Mouse (Mus musculus) intestine, embryonic 16.5 days (tissue): ENCODE measurements around the gene Scn2a. TPM values are rescaled to one million over a fixed set of nuclear protein-coding genes. Genes with fewer than 3 reads are reported as not detected.
"Not testable (repeated sequence)": the region's sequence is repeated elsewhere in the genome, so short reads cannot be mapped to it uniquely, and the experiment has no call there.

Source experiments
- ATAC-seq: fragments of 200-750 bp; cut with Nextera tagmentation; 2 replicates; pipeline ENCODE4 v1.8.0; 2017; ENCODE audit warnings: moderate TSS enrichment, moderate library complexity
- H3K27ac ChIP-seq: fragments of 300-500 bp; sonication (generic); 2 replicates; pipeline ENCODE4 v1.5.1; 2014; ENCODE audit warnings: mild to moderate bottlenecking, low read length
- H3K27me3 ChIP-seq: fragments of 300-500 bp; sonication (generic); replicated peaks from 2 replicates; pipeline ENCODE4 v1.6.1; 2014; ENCODE audit warnings: low read length, control low read depth, mixed read lengths; ENCODE audit not compliant: control insufficient read depth, insufficient read depth
- H3K36me3 ChIP-seq: fragments of 300-500 bp; sonication (generic); 2 replicates; pipeline ENCODE4 v1.6.1; 2014; ENCODE audit warnings: low read length, control low read depth; ENCODE audit not compliant: control insufficient read depth, insufficient read depth
- H3K4me1 ChIP-seq: fragments of 300-500 bp; sonication (generic); 2 replicates; pipeline ENCODE4 v1.6.1; 2014; ENCODE audit warnings: low read length, control low read depth, mixed read lengths; ENCODE audit not compliant: control insufficient read depth, insufficient read depth
- H3K4me2 ChIP-seq: fragments of 300-500 bp; sonication (generic); 2 replicates; pipeline ENCODE4 v1.6.1; 2014; ENCODE audit warnings: low read depth, low read length, control low read depth
- H3K4me3 ChIP-seq: fragments of 300-500 bp; sonication (generic); 2 replicates; pipeline ENCODE4 v1.5.1; 2014; ENCODE audit warnings: mild to moderate bottlenecking, low read length
- H3K9ac ChIP-seq: fragments of 300-500 bp; sonication (generic); 2 replicates; pipeline ENCODE4 v1.6.1; 2014; ENCODE audit warnings: low read depth, low read length
- H3K9me3 ChIP-seq: fragments of 300-500 bp; sonication (generic); 2 replicates; pipeline ENCODE4 v1.6.1; 2016; ENCODE audit warnings: low read length, control low read depth; ENCODE audit not compliant: control insufficient read depth
- WGBS: fragments of 180-500 bp; shearing (Covaris S2); extraction: QIAGEN DNeasy Blood & Tissue Kit; methylation state at CpG from one replicate; pipeline ENCODE4 v1.1.7; 2014; 5-methylcytosine and 5-hydroxymethylcytosine counted together
- polyA plus RNA-seq: library from polyadenylated mRNA; unstranded; fragments of >200 nt; fragmentation: Nextera tagmentation; extraction: Ambion mirVana; gene quantifications from 2 replicates; pipeline ENCODE4 v1.2.1, GENCODE M21; 2015

The Scn2a gene
- polyA plus RNA-seq, 1 experiment from 2014 or later = 1.6 TPM

GRCm38 (mm10) chr2:65793593-65793992, 173.0 kb downstream of the Scn2a start:
- Histone ChIP-seq H3K9ac (no peak overlapping the region), H3K36me3 (no peaks in the 10 kb centered on the region), H3K4me3 (no peak overlapping the region), H3K9me3 (peaks cover 3% of the 10 kb centered on the region; the same call in 1 of the 2 replicates), H3K4me2 (no peak overlapping the region), H3K27me3 (no peaks in the 10 kb centered on the region), H3K27ac (no peak overlapping the region), H3K4me1 (no peaks in the 10 kb centered on the region)
- no peak for ATAC-seq
- 71% methylated on average over 2 of the region's 2 CpGs for WGBS

- Histone ChIP-seq H3K4me2 (no peak overlapping the region), H3K4me3 (no peak overlapping the region), H3K27ac (no peak overlapping the region), H3K4me1 (no peaks in the 10 kb centered on the region), H3K36me3 (no peaks in the 10 kb centered on the region), H3K27me3 (no peaks in the 10 kb centered on the region), H3K9me3 (0 out of 2 replicates have a peak, but pooled peaks cover 3% of the 10 kb centered on the region), H3K9ac (no peak overlapping the region)
- WGBS = 79% methylated on average over 1 of the region's 1 CpGs
- ATAC-seq = peak; percentile 71
Observed at GRCm38 (mm10) chr2:65801054-65801709, 180.6 kb downstream of the Scn2a start.

GRCm38 (mm10) chr2:65806556-65806955, 186.0 kb downstream of the Scn2a start:
- H3K4me1 ChIP-seq = no peaks in the 10 kb centered on the region
- no peak overlapping the region for H3K9ac ChIP-seq
- ATAC-seq = no peak
- no peaks in the 10 kb centered on the region for H3K27me3 ChIP-seq
- H3K4me2 ChIP-seq = no peak overlapping the region
- no peak overlapping the region for H3K27ac ChIP-seq
- H3K36me3 ChIP-seq = no peaks in the 10 kb centered on the region
- no peaks in the 10 kb centered on the region for H3K9me3 ChIP-seq
- no peak overlapping the region for H3K4me3 ChIP-seq
- WGBS = 89% methylated on average over 6 of the region's 6 CpGs

- not testable (repeated sequence) for H3K4me1 ChIP-seq, H3K27me3 ChIP-seq, H3K9ac ChIP-seq, H3K9me3 ChIP-seq, ATAC-seq, H3K4me2 ChIP-seq, H3K4me3 ChIP-seq, H3K36me3 ChIP-seq, H3K27ac ChIP-seq
- 94% methylated on average over 6 of the region's 6 CpGs for WGBS
Observed at GRCm38 (mm10) chr2:65811203-65811602, 190.6 kb downstream of the Scn2a start.

Other genes with a start within 250 kb of the Scn2a start
- gene Scn3a, start 53.1 kb upstream of the Scn2a start, polyA plus RNA-seq = 2.1 and 2.2 TPM in 2 replicates
- gene Csrnp3, start 225.0 kb downstream of the Scn2a start, polyA plus RNA-seq = 1.5 and 1.7 TPM in 2 replicates